Mouse (Mus musculus) E14TG2a.4 (cell line): ENCODE measurements around the gene Rere.

Experiments used
- CTCF ChIP-seq: conservative IDR thresholded peaks from 2 replicates; pipeline ENCODE4 v1.5.1; 2014; ENCODE audit warnings: low read length
- NANOG ChIP-seq: IDR thresholded peaks from 2 replicates; pipeline ENCODE4 v1.6.1; 2014; ENCODE audit warnings: borderline replicate concordance, low read length, mixed read lengths
- POU5F1 ChIP-seq: IDR thresholded peaks from 2 replicates; pipeline ENCODE4 v1.6.1; 2014; ENCODE audit warnings: low read length, borderline replicate concordance

- TF ChIP-seq CTCF = no peak
- no peak for TF ChIP-seq POU5F1
- TF ChIP-seq NANOG = no peak
These were observed 269.9 kb downstream of the Rere start for GRCm38 (mm10) chr4:150551390-150551789.
